Mouse (Mus musculus): ENCODE results near the gene Schip1. TPM values are rescaled to one million over a fixed set of nuclear protein-coding genes. Genes with fewer than 3 reads are reported as not detected.

The Schip1 gene
- polyA plus RNA-seq, 1 experiment, result 8.0 TPM

DNA sequence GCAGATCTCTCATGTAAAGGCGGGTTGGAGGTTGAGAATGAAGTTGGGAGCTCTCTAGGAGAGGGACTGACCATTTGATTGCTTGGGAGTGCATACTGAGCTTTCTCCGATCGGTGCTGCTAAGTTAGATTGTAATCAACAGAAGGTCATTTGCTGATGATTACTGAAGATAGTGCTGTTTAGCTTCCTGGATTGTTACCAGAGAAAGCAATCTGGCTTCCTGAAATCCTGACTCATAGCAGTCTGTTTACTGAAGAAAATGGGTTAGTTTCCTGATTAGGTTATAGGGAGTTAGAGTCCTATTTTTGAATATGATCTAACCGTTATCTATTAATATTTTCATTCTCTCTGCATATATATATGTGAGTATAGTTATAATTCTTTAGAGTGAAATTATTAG, 36.7 kb downstream of the Schip1 start:
- TF ChIP-seq POLR2A (IDR thresholded peaks at IDR 0.05; ENCODE audit: borderline replicate concordance, control insufficient read depth, low read depth, low read length) (no peak), CTCF (IDR thresholded peaks at IDR 0.05; ENCODE audit: control insufficient read depth, insufficient read depth, low read length) (no peak)
- H3K27ac ChIP-seq (ENCODE audit: control insufficient read depth, insufficient read depth, low read depth, low read length, poor library complexity), result no peak overlapping the region
- H3K4me1 ChIP-seq (ENCODE audit: control insufficient read depth, insufficient read depth, low read length), result no peaks in the 10 kb centered on the region
- no peak overlapping the region for H3K4me3 ChIP-seq (replicated peaks; ENCODE audit: control insufficient read depth, low read depth, low read length)
- 48% methylated on average over 4 of the region's 4 CpGs for WGBS

DNA sequence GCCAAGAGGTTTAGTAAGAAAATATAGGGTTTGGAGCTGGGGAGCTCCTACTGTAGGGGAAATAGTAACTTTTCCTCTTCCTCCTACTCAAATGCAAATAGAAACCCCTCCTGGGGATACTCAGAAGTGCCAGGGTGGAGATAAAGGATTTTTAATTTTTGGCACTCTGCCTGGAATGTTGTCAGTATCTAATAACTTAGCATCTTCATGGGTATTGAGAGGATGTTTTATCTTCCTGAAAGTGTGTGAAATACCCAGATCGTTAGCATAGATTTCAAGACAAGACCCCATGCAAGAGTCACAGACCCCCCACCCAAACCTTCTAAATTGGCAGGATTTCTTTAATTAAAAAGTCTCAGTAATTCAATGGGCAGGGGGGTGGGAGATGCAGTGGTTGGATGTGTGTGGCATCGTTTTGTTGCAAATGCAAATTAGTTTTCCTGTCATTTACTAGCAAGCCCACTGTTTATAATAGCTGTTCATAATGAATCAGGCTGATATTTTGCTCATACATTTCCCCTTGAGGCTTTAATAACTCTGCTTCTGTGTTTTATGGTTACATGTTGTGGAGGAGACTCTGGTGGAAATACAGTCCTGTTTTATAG, 40.6 kb downstream of the Schip1 start:
- H3K27ac ChIP-seq (ENCODE audit: control insufficient read depth, insufficient read depth, low read depth, low read length, poor library complexity), result no peak overlapping the region
- TF ChIP-seq POLR2A (IDR thresholded peaks at IDR 0.05; ENCODE audit: borderline replicate concordance, control insufficient read depth, low read depth, low read length), result no peak
- no peak for TF ChIP-seq CTCF (IDR thresholded peaks at IDR 0.05; ENCODE audit: control insufficient read depth, insufficient read depth, low read length)
- WGBS, result 73% methylated on average over 2 of the region's 2 CpGs
- H3K4me3 ChIP-seq (replicated peaks; ENCODE audit: control insufficient read depth, low read depth, low read length), result no peak overlapping the region
- no peaks in the 10 kb centered on the region for H3K4me1 ChIP-seq (ENCODE audit: control insufficient read depth, insufficient read depth, low read length)

DNA sequence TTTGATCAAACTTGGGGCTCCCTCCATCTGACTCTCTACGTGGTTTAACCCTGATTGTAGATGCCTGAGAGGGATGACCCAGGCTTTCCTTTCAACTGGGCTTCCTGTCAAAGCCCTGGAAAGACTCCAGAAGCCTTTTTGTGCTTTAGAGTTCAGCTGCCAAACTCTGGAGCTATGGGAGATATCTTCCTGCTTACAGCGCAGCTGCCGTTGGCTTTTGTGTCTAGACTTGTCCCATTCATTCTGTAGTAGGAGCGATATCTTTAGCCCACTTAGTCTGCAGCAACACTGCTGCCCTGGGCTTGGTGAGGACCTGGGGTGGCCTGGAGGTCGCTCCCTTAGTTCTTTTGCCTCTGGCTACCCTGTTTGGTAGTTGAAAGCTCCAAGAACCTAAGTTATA, 56.7 kb downstream of the Schip1 start:
- H3K4me3 ChIP-seq (replicated peaks; ENCODE audit: control insufficient read depth, low read depth, low read length), result no peak overlapping the region
- 57% methylated on average over 5 of the region's 5 CpGs for WGBS
- TF ChIP-seq POLR2A (IDR thresholded peaks at IDR 0.05; ENCODE audit: borderline replicate concordance, control insufficient read depth, low read depth, low read length) (no peak), CTCF (IDR thresholded peaks at IDR 0.05; ENCODE audit: control insufficient read depth, insufficient read depth, low read length) (no peak)
- H3K4me1 ChIP-seq (ENCODE audit: control insufficient read depth, insufficient read depth, low read length), result no peaks in the 10 kb centered on the region
- no peak overlapping the region for H3K27ac ChIP-seq (ENCODE audit: control insufficient read depth, insufficient read depth, low read depth, low read length, poor library complexity)

DNA sequence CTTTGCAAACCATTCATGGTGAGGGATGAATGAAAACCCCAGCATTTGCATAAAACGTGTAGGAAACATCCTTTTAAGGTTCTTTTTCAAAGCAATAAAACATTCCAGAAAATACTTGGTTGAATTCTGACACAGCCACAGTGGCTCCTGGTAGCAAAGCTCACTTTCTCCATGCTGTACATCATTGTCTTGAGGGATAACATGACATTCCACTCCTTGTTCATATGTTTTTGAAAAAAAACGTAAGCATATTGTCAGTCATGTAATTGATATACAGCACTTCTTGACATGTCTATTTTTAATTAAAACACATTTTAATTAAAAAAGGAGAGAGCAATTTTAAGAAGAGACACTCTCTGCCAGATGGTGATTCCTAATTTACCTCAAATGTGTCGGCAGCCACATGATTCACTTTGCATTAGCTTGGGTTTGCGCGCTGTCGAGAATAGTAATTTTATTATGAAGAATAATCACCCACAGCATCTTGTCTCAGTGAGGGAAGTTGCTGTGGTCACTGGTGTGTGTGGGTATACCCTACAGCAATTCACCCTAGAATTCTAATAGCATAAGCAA, 61.8 kb downstream of the Schip1 start:
- Histone ChIP-seq H3K4me3 (replicated peaks; ENCODE audit: control insufficient read depth, low read depth, low read length) (no peak overlapping the region), H3K4me1 (ENCODE audit: control insufficient read depth, insufficient read depth, low read length) (no peaks in the 10 kb centered on the region), H3K27ac (ENCODE audit: control insufficient read depth, insufficient read depth, low read depth, low read length, poor library complexity) (no peak overlapping the region)
- no peak for TF ChIP-seq CTCF (IDR thresholded peaks at IDR 0.05; ENCODE audit: control insufficient read depth, insufficient read depth, low read length)
- WGBS, result 65% methylated on average over 6 of the region's 6 CpGs

DNA sequence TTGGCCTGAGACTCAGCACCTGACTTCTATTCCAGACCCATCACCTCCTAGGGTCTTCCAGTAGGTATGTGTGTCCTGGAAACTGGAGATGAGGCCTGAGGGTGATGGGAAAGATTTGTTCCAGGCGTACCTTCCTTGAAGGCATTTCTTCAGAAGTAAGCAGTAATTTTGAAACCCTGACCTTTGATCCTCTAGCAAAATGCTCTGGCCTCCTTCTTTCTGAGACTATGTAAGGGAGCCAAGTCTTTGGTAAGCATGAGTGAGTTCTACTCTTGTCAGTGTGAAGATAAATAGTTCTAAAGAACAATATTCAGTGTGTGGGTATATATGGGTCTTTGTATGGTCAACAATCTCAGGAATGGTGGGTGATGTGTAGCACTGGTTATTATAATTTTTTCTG, 65.8 kb downstream of the Schip1 start:
- WGBS, result 92% methylated on average over 1 of the region's 1 CpGs
- TF ChIP-seq POLR2A (IDR thresholded peaks at IDR 0.05; ENCODE audit: borderline replicate concordance, control insufficient read depth, low read depth, low read length) (no peak), CTCF (IDR thresholded peaks at IDR 0.05; ENCODE audit: control insufficient read depth, insufficient read depth, low read length) (no peak)

DNA sequence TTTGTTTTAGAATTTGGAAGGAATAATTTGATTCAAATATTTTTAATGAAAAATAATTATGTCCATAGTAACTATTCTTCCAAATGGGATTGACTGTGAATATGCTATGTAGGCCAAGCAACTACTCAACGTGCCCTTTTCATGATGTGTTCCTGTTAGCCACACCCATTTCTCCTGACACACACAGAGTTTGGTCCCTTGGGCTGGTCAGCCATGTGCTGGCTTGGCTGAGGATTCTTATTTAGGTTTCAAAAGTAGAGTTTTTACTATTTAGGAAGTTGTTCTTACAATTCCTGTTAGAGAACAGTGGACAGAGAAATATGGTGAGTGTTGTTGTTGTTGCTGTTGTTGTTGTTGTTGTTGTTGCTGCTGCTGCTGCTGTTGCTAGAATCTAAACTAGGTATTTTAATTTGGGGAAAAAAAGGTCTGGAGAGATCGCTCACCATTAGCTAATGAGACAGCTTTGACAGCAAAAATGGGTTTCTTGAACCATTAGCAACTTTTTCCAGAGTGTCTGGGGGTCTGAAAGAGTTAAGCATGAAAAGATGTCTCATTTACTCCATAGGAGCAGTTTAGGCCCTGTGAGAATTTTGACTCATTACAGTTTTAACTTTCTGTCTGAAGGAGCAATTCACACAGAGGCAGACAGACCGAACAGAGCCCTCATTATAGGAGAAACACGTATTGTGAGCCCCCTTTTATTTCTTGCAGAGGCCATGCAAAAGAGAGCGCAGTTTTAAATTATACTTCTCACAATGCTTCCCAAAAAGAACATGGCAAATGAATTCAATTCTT, 74.4 kb downstream of the Schip1 start:
- H3K4me3 ChIP-seq (replicated peaks; ENCODE audit: control insufficient read depth, low read depth, low read length), result no peak overlapping the region
- 78% methylated on average over 5 of the region's 5 CpGs for WGBS
- no peak overlapping the region for H3K27ac ChIP-seq (ENCODE audit: control insufficient read depth, insufficient read depth, low read depth, low read length, poor library complexity)
- no peaks in the 10 kb centered on the region for H3K4me1 ChIP-seq (ENCODE audit: control insufficient read depth, insufficient read depth, low read length)
- no peak for TF ChIP-seq POLR2A (IDR thresholded peaks at IDR 0.05; ENCODE audit: borderline replicate concordance, control insufficient read depth, low read depth, low read length)
- no peak for TF ChIP-seq CTCF (IDR thresholded peaks at IDR 0.05; ENCODE audit: control insufficient read depth, insufficient read depth, low read length)

More for the DNA sequence above, 65.8 kb downstream of the Schip1 start:
- H3K4me3 ChIP-seq (replicated peaks; ENCODE audit: control insufficient read depth, low read depth, low read length), result no peak overlapping the region
- H3K27ac ChIP-seq (ENCODE audit: control insufficient read depth, insufficient read depth, low read depth, low read length, poor library complexity), result no peak overlapping the region
- H3K4me1 ChIP-seq (ENCODE audit: control insufficient read depth, insufficient read depth, low read length), result no peaks in the 10 kb centered on the region

DNA sequence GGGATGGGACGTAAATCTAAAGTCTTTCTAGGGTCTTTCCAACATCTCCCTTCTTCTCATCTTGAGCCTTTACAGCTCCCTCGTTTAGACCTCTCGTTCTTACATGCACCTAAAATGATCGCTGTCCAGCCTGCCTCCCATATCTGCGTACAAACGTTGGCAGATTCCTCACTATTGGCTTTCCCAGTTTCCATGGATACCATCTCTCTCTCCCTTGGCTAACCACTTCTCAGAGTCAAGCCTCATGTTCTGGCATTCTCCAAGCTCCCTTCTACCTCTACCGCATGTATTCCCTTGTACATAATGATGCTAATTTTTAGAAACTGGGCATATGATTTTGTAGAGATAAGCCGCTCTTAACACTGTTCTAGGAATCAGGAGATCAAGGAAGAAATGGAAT, 86.1 kb downstream of the Schip1 start:
- 85% methylated on average over 8 of the region's 8 CpGs for WGBS
- Histone ChIP-seq H3K27ac (ENCODE audit: control insufficient read depth, insufficient read depth, low read depth, low read length, poor library complexity) (no peak overlapping the region), H3K4me1 (ENCODE audit: control insufficient read depth, insufficient read depth, low read length) (no peaks in the 10 kb centered on the region), H3K4me3 (replicated peaks; ENCODE audit: control insufficient read depth, low read depth, low read length) (no peak overlapping the region)
- no peak for TF ChIP-seq POLR2A (IDR thresholded peaks at IDR 0.05; ENCODE audit: borderline replicate concordance, control insufficient read depth, low read depth, low read length)
- TF ChIP-seq CTCF (IDR thresholded peaks at IDR 0.05; ENCODE audit: control insufficient read depth, insufficient read depth, low read length), result no peak

DNA sequence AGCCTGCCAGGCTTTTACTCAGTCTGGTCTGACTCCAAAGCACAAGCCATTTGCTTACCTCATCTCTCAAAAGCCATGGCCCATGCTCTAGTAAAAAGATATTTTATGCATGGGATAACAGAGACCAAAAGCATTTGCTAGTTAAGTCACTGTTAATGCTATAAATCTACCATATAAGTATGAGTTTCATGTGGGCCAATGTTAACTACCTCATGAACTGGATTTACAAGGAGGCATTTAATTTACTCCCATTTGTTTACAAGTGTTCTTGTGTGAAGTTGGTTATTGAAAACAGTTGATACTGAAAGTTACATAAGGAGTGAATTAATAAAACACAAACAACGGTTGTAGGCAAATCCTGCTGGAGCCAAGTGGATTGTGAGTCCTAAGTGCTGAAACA, 95.6 kb downstream of the Schip1 start:
- H3K4me1 ChIP-seq (ENCODE audit: control insufficient read depth, insufficient read depth, low read length), result no peaks in the 10 kb centered on the region
- H3K4me3 ChIP-seq (replicated peaks; ENCODE audit: control insufficient read depth, low read depth, low read length), result no peak overlapping the region
- no peak overlapping the region for H3K27ac ChIP-seq (ENCODE audit: control insufficient read depth, insufficient read depth, low read depth, low read length, poor library complexity)
- 57% methylated on average over 1 of the region's 1 CpGs for WGBS
- TF ChIP-seq CTCF (IDR thresholded peaks at IDR 0.05; ENCODE audit: control insufficient read depth, insufficient read depth, low read length) (no peak), POLR2A (IDR thresholded peaks at IDR 0.05; ENCODE audit: borderline replicate concordance, control insufficient read depth, low read depth, low read length) (no peak)

Measured in bone marrow, adult 2 months (tissue).